Mouse (Mus musculus) C2C12 (cell line): ENCODE measurements around the gene Zfp423. TPM values are rescaled to one million over a fixed set of nuclear protein-coding genes. Genes with fewer than 3 reads are reported as not detected.

ENCODE experiments used
- H3K27me3 ChIP-seq: one replicate; pipeline ENCODE4 v1.6.1; 2011; ENCODE audit not compliant: control insufficient read depth, insufficient read depth, insufficient read length
- H3K36me3 ChIP-seq: one replicate; pipeline ENCODE4 v1.6.1; 2011; ENCODE audit not compliant: control insufficient read depth, insufficient read depth
- H3K4me3 ChIP-seq: one replicate; pipeline ENCODE4 v1.5.1; 2011; ENCODE audit warnings: mild to moderate bottlenecking, control low read depth; ENCODE audit not compliant: poor library complexity, insufficient read depth, severe bottlenecking
- H3K79me2 ChIP-seq: one replicate; pipeline ENCODE4 v1.6.1; 2011; ENCODE audit not compliant: control insufficient read depth, insufficient read depth
- H3K79me3 ChIP-seq: one replicate; pipeline ENCODE4 v1.6.1; 2011; ENCODE audit warnings: low read depth, control low read depth
- H3ac ChIP-seq: one replicate; pipeline ENCODE3; 2011; ENCODE audit warnings: low read depth; ENCODE audit not compliant: control insufficient read depth, insufficient read length
- CEBPB ChIP-seq: IDR thresholded peaks from one replicate; pipeline ENCODE4 v1.6.1; 2011; ENCODE audit warnings: low read depth, mild to moderate bottlenecking, control low read depth, moderate library complexity
- CTCF ChIP-seq: IDR thresholded peaks from one replicate; pipeline ENCODE4 v1.5.1; 2011; ENCODE audit not compliant: control insufficient read depth, insufficient read depth, insufficient read length
- FOSL1 ChIP-seq: IDR thresholded peaks from one replicate; pipeline ENCODE4 v1.8.0; 2011; ENCODE audit warnings: mild to moderate bottlenecking, low read length; ENCODE audit not compliant: poor library complexity, insufficient read depth, severe bottlenecking
- MAX ChIP-seq: IDR thresholded peaks from one replicate; pipeline ENCODE4 v1.6.1; 2011; ENCODE audit warnings: mild to moderate bottlenecking, control low read depth
- MYOD1 ChIP-seq: IDR thresholded peaks from one replicate; pipeline ENCODE4 v1.6.1; 2011; ENCODE audit warnings: low read depth; ENCODE audit not compliant: control insufficient read depth, insufficient read length
- MYOG ChIP-seq: IDR thresholded peaks from one replicate; pipeline ENCODE4 v1.6.1; 2011; ENCODE audit not compliant: control insufficient read depth, insufficient read length; ENCODE audit errors: extremely low read depth
- USF1 ChIP-seq: IDR thresholded peaks from one replicate; pipeline ENCODE4 v1.6.1; 2011; ENCODE audit warnings: low read depth, mild to moderate bottlenecking, control low read depth, moderate library complexity
- polyA plus RNA-seq: library from polyadenylated mRNA; unstranded; fragments of >200 nt; fragmentation: generic; extraction: Trizol; gene quantifications from one replicate; pipeline ENCODE4 v1.2.1, GENCODE M21; 2012; ENCODE audit warnings: missing spikeins

Gene Zfp423
- polyA plus RNA-seq, 1 experiment, result 0.14 TPM

- Histone ChIP-seq H3K27me3 (peaks cover 19% of the 10 kb centered on the region), H3ac (no peak overlapping the region), H3K79me2 (no peaks in the 10 kb centered on the region), H3K4me3 (no peak overlapping the region), H3K79me3 (no peaks in the 10 kb centered on the region), H3K36me3 (no peaks in the 10 kb centered on the region)
- TF ChIP-seq CEBPB (no peak), FOSL1 (no peak), MYOG (no peak), MYOD1 (no peak), MAX (no peak), USF1 (no peak), CTCF (no peak)
These were observed 329.7 kb downstream of the Zfp423 start for GRCm38 (mm10) chr8:87629656-87630055.

DNA sequence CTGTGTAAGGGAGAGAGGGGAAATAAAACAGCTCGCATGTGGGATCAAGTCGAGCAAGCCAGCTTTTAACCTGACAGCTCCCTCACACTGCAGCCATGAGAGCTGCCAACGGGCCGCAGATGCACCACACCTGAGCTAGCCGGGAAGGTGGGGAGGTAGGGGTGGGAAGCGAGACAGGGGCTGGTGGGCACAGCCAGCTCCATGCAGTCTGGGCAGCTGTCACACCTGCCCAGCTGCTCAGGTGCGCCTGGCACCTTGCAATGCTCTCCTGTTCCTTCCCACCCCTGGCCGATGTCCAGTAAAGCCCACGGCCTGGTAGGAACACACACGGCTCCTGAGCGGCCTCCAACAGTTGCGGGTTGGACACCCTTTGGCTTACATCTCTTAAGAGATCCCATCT is 338.2 kb downstream of the Zfp423 start:
- no peaks in the 10 kb centered on the region for H3K36me3 ChIP-seq
- no peak overlapping the region for H3K4me3 ChIP-seq

GRCm38 (mm10) chr8:87620225-87620624 is 339.2 kb downstream of the Zfp423 start:
- Histone ChIP-seq H3ac (no peak overlapping the region), H3K79me2 (no peaks in the 10 kb centered on the region), H3K36me3 (no peaks in the 10 kb centered on the region), H3K79me3 (no peaks in the 10 kb centered on the region), H3K4me3 (no peak overlapping the region), H3K27me3 (peaks cover 27% of the 10 kb centered on the region)
- TF ChIP-seq USF1 (no peak), CEBPB (no peak), CTCF (no peak), MAX (no peak), FOSL1 (no peak), MYOG (no peak), MYOD1 (no peak)

More for the DNA sequence above, 338.2 kb downstream of the Zfp423 start:
- Histone ChIP-seq H3ac (no peak overlapping the region), H3K79me2 (no peaks in the 10 kb centered on the region), H3K79me3 (no peaks in the 10 kb centered on the region), H3K27me3 (peaks cover 24% of the 10 kb centered on the region)
- TF ChIP-seq MYOD1, result no peak
- TF ChIP-seq CEBPB, result no peak
- TF ChIP-seq CTCF, result no peak
- no peak for TF ChIP-seq MYOG
- no peak for TF ChIP-seq MAX
- no peak for TF ChIP-seq FOSL1
- TF ChIP-seq USF1, result no peak

- TF ChIP-seq CTCF, result no peak
- no peak for TF ChIP-seq FOSL1
- no peak overlapping the region for H3ac ChIP-seq
- no peaks in the 10 kb centered on the region for H3K79me3 ChIP-seq
- H3K79me2 ChIP-seq, result no peaks in the 10 kb centered on the region
- H3K4me3 ChIP-seq, result no peak overlapping the region
- peaks cover 27% of the 10 kb centered on the region for H3K27me3 ChIP-seq
- no peaks in the 10 kb centered on the region for H3K36me3 ChIP-seq
These were observed 339.9 kb downstream of the Zfp423 start for GRCm38 (mm10) chr8:87619529-87619928.

DNA sequence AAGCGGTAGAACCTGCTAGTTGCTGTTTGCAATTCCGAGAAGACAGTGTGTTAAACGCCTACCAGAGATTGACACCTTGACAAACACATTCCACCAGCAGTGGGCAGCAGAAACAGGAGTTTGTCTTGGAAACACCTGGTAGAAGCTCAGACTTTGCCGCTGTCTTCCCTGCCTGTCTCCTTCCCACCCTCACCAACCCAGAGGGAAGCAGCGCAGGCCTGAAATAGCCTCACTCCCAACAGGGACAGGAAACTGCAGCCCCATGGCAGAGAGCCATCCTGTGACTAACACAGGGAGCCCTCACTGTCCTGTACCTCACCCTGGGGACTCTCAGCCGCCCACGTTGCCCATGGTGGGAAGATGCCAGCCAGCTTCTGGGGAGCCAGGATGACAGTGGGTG is 340.3 kb downstream of the Zfp423 start:
- Histone ChIP-seq H3K36me3 (no peaks in the 10 kb centered on the region), H3ac (no peak overlapping the region), H3K79me3 (no peaks in the 10 kb centered on the region), H3K27me3 (peaks cover 27% of the 10 kb centered on the region), H3K4me3 (no peak overlapping the region), H3K79me2 (no peaks in the 10 kb centered on the region)
- TF ChIP-seq MYOD1, result no peak
- TF ChIP-seq CTCF, result no peak
- TF ChIP-seq MAX, result no peak
- TF ChIP-seq USF1, result no peak
- no peak for TF ChIP-seq CEBPB
- TF ChIP-seq FOSL1, result no peak
- no peak for TF ChIP-seq MYOG

- no peak overlapping the region for H3ac ChIP-seq
- TF ChIP-seq CEBPB, result no peak
- no peak for TF ChIP-seq MYOG
- TF ChIP-seq USF1, result no peak
- no peak for TF ChIP-seq MAX
- TF ChIP-seq MYOD1, result no peak
- H3K27me3 ChIP-seq, result peaks cover 19% of the 10 kb centered on the region
- H3K79me2 ChIP-seq, result no peaks in the 10 kb centered on the region
- H3K79me3 ChIP-seq, result no peaks in the 10 kb centered on the region
- no peak overlapping the region for H3K4me3 ChIP-seq
- no peaks in the 10 kb centered on the region for H3K36me3 ChIP-seq
These were observed 345.7 kb downstream of the Zfp423 start for GRCm38 (mm10) chr8:87613701-87614100.

Other genes with a start within 250 kb of the Zfp423 start
- gene Cnep1r1, start 159.2 kb upstream of the Zfp423 start, polyA plus RNA-seq, result 17.9 TPM
- gene Heatr3, start 178.3 kb upstream of the Zfp423 start, polyA plus RNA-seq, result 32.4 TPM
- gene Tent4b, start 239.6 kb upstream of the Zfp423 start, polyA plus RNA-seq, result 8.4 TPM